Mouse (Mus musculus) left cerebral cortex, adult 6 months (tissue): ENCODE results near the gene A930018P22Rik. TPM values are rescaled to one million over a fixed set of nuclear protein-coding genes. Genes with fewer than 3 reads are reported as not detected.

Source experiments
- long read RNA-seq, 2 experiments: library from polyadenylated mRNA; unstranded; transcript quantifications; one replicate each; pipeline ENCODE4 v2.0.0; 2019 to 2020
- polyA plus RNA-seq: library from polyadenylated mRNA; unstranded; fragments of <200 nt; fragmentation: Nextera tagmentation; gene quantifications from 2 replicates; pipeline ENCODE4 v1.2.3, GENCODE M21; 2021

The A930018P22Rik gene
- polyA plus RNA-seq = 0.14 and 0.34 TPM in 2 replicates
- long read RNA-seq, experiment 1 = 0 reads
- long read RNA-seq, experiment 2 = 0 reads

DNA sequence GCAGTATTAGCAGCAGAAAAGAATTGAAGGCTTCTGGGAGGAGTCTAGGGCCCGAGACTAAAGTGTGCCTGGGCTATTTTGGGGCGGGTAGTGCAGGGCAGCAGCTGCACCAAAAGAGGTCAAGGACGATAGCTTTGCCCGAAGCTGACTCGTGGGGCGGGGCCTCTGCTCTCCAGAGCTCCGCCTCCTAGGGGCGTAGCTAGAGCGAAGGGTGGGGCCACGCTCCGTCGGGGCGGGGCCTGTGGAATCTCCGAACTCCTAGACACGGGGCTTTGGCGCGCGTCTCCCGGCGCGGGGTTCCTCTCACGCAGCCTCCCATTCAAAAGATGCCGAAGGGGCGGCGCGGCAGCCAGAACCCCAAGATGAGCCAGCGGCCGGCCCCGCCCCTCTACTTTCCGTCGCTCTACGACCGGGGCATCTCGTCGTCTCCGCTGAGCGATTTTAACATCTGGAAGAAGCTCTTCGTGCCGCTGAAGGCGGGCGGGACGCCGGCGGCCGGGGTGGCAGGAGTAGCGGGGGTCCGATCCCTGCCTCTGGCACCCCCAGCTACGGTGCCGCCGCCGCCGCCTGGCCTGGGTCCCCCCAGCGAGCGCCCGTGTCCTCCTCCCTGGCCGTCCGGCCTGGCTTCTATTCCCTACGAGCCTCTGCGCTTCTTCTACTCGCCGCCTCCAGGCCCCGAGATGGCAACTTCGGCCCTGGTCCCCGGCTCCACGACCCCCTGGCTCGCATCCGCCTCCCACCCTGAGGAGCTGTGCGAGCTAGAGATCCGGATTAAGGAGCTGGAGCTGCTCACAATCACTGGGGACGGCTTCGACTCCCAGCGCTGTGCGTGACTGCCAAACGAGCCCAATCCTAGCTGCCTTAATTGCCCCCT lies at the start of gene A930018P22Rik:
Gene A930018P22Rik (plus strand): TSS at position 265 of the 874 bp plus-strand sequence.

DNA sequence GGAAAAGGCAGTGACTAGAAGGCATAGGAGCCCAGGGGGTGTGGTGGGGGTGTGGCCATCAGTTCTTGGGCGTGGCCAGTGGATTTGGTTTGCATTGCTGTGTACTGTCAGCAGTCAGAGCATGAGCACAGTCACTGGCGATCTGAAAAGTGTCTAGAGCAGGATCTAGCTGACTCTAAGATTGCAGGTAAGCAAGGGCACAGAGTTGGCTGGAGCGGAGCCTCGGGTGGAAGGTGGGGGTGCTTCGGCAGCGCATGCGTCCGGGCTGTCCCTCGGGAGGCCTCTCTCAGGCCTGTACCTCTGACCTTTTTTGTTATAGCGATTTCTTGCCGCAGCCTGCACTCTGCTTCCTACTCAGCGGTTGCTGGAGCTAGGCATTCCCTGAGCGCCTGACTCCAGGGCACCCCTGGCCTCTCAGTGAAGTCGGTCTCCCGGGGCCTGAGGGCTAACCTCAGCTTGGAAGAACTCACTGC lies 26.8 kb upstream of the A930018P22Rik start, which contains the start of gene Cd59a:
Gene Cd59a (plus strand): TSS at position 61 of the 473 bp plus-strand sequence.

Other genes with a start within 250 kb of the A930018P22Rik start
- 15.2 and 22.1 TPM in 2 replicates for gene Lmo2, start 164.8 kb upstream of the A930018P22Rik start, polyA plus RNA-seq
- 33.4 and 45.1 TPM in 2 replicates for gene Fbxo3, start 95.0 kb upstream of the A930018P22Rik start, polyA plus RNA-seq
- 0.22 and 0.70 TPM in 2 replicates for gene 4931422A03Rik, start 94.4 kb upstream of the A930018P22Rik start, polyA plus RNA-seq
- 0.13 TPM in 1 of 2 replicates, not detected in the other for gene Gm10912, start 56.9 kb upstream of the A930018P22Rik start, polyA plus RNA-seq
- gene Gm10799, start 54.2 kb upstream of the A930018P22Rik start, polyA plus RNA-seq = not detected in 2 replicates
- gene Cd59b, start 52.9 kb upstream of the A930018P22Rik start, polyA plus RNA-seq = 10.5 and 12.2 TPM in 2 replicates
- 8.6 and 9.8 TPM in 2 replicates for gene Cd59a, start 27.0 kb upstream of the A930018P22Rik start, polyA plus RNA-seq